Mouse (Mus musculus) liver, embryonic 11.5 days (tissue): Measurements from ENCODE around the gene Ech1. TPM values are rescaled to one million over a fixed set of nuclear protein-coding genes. Genes with fewer than 3 reads are reported as not detected.

Experiments used
- ATAC-seq: fragments of 200-750 bp; cut with Nextera tagmentation; replicated peaks from 2 replicates; pipeline ENCODE4 v1.8.0; 2017; ENCODE audit warnings: moderate number of reproducible peaks, mild to moderate bottlenecking, moderate TSS enrichment, moderate library complexity; ENCODE audit not compliant: low FRiP score
- DNase-seq: peaks from one replicate; pipeline ENCODE4 v3.0.0-alpha.2; 2017; ENCODE audit warnings: low spot score
- H3K27ac ChIP-seq: fragments of 300-500 bp; sonication (generic); 2 replicates; pipeline ENCODE4 v1.5.1; 2014; ENCODE audit warnings: mild to moderate bottlenecking, low read depth, low read length, control low read depth
- H3K27me3 ChIP-seq: fragments of 300-500 bp; sonication (generic); replicated peaks from 2 replicates; pipeline ENCODE4 v1.6.1; 2014; ENCODE audit warnings: low read length, mixed read lengths; ENCODE audit not compliant: control insufficient read depth, insufficient read depth
- H3K36me3 ChIP-seq: fragments of 300-500 bp; sonication (generic); 2 replicates; pipeline ENCODE4 v1.6.1; 2014; ENCODE audit warnings: mild to moderate bottlenecking, low read length, moderate library complexity, mixed read lengths; ENCODE audit not compliant: control insufficient read depth, insufficient read depth
- H3K4me1 ChIP-seq: fragments of 300-500 bp; sonication (generic); replicated peaks from 2 replicates; pipeline ENCODE4 v1.6.1; 2014; ENCODE audit warnings: low read length, mixed read lengths; ENCODE audit not compliant: control insufficient read depth, insufficient read depth
- H3K4me2 ChIP-seq: fragments of 300-500 bp; sonication (generic); 2 replicates; pipeline ENCODE4 v1.6.1; 2014; ENCODE audit warnings: mild to moderate bottlenecking, control low read depth, moderate library complexity
- H3K4me3 ChIP-seq: fragments of 300-500 bp; sonication (generic); 2 replicates; pipeline ENCODE4 v1.5.1; 2014; ENCODE audit warnings: low read depth, low read length, control low read depth
- H3K9ac ChIP-seq: fragments of 300-500 bp; sonication (generic); 2 replicates; pipeline ENCODE4 v1.6.1; 2014; ENCODE audit warnings: low read depth, low read length, control low read depth
- H3K9me3 ChIP-seq: fragments of 300-500 bp; sonication (generic); 2 replicates; pipeline ENCODE4 v1.6.1; 2016; ENCODE audit warnings: low read length, inconsistent platforms, mixed read lengths; ENCODE audit not compliant: control insufficient read depth
- WGBS: fragments of 180-500 bp; shearing (Covaris S2); extraction: QIAGEN DNeasy Blood & Tissue Kit; methylation state at CpG from one replicate; pipeline ENCODE4 v1.1.7; 2014; 5-methylcytosine and 5-hydroxymethylcytosine counted together
- polyA plus RNA-seq: library from polyadenylated mRNA; unstranded; fragments of >200 nt; fragmentation: Nextera tagmentation; extraction: Ambion mirVana; gene quantifications from 2 replicates; pipeline ENCODE4 v1.2.1, GENCODE M21; 2014

Gene Ech1
- polyA plus RNA-seq, 1 experiment from 2014 or later, result 107 TPM

DNA sequence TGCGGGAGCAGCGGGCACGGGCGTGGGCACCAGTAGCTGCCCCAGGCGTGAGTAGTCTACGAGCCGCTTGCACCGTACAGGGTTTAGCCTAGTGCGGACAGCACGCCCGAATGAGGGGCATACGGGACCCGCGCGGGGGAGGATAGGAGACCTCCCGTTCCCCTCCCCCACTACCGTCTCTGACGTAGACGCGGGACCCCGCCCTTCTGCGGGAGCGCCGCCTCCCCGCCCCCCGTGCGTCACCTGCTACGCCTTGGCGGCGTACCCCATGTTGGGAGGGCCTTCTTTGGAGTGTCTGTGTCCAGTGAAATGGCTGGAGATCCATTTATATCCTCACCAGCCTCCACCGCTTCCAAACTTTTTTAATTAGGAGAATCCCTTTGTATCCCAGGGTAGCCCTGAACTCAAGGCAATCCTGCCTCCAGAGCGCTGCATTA is 16.0 kb upstream of the Ech1 start:
- peak overlapping the region; percentile 94 for H3K9ac ChIP-seq
- ATAC-seq, result peak; percentile 72

DNA sequence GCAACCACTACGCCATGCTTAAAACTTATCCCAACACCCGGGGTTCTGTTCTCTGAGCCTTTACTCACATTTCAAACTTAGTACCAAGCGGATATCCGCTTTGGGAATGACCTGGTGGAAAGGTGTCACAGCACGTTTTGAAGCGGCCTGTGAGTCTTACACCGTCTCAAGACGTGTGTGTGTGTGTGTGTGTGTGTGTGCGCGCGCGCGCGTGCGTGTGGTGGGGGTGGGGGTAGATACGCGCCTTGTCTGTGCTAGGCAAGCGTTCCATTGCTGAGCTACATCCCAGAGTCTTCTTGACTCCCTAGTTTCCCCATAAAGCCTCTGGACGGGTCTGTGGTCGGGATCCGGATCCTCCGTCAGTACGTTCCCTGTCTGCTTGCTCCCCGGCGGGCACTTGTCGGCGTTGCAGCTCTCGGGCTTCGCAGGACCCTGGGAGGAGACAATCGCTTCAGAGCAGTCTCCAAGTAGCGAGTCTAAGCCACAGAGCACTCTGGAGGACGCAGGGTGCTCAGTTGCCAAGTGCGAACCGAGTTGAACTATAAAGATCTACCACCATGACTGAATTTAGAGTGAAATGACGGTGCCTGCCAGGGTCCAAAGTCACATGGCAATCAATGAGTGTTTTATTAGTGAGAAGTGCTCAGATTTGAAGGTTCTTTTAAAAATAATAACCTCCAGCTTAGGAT is 15.5 kb upstream of the Ech1 start:
- H3K4me2 ChIP-seq, result peak overlapping the region; percentile 100
- peak; percentile 86 for DNase-seq
- no peaks in the 10 kb centered on the region for H3K9me3 ChIP-seq
- WGBS, result under 1% methylated on average over 35 of the region's 35 CpGs
- peak; percentile 38 for ATAC-seq
- H3K36me3 ChIP-seq, result peaks cover 24% of the 10 kb centered on the region
- peak overlapping the region; percentile 83 for H3K4me3 ChIP-seq
- H3K27ac ChIP-seq, result peak overlapping the region; percentile 100
- peak overlapping the region; percentile 94 for H3K9ac ChIP-seq
- no peaks in the 10 kb centered on the region for H3K27me3 ChIP-seq
- peaks cover 38% of the 10 kb centered on the region for H3K4me1 ChIP-seq

More for the DNA sequence above, 16.0 kb upstream of the Ech1 start:
- Histone ChIP-seq H3K9me3 (no peaks in the 10 kb centered on the region), H3K4me3 (peak overlapping the region; percentile 83), H3K4me2 (peak overlapping the region; percentile 100), H3K27me3 (no peaks in the 10 kb centered on the region), H3K36me3 (peaks cover 18% of the 10 kb centered on the region), H3K27ac (peak overlapping the region; percentile 100), H3K4me1 (peaks cover 39% of the 10 kb centered on the region)
- under 1% methylated on average over 32 of the region's 32 CpGs for WGBS
- peak; percentile 91 for DNase-seq

DNA sequence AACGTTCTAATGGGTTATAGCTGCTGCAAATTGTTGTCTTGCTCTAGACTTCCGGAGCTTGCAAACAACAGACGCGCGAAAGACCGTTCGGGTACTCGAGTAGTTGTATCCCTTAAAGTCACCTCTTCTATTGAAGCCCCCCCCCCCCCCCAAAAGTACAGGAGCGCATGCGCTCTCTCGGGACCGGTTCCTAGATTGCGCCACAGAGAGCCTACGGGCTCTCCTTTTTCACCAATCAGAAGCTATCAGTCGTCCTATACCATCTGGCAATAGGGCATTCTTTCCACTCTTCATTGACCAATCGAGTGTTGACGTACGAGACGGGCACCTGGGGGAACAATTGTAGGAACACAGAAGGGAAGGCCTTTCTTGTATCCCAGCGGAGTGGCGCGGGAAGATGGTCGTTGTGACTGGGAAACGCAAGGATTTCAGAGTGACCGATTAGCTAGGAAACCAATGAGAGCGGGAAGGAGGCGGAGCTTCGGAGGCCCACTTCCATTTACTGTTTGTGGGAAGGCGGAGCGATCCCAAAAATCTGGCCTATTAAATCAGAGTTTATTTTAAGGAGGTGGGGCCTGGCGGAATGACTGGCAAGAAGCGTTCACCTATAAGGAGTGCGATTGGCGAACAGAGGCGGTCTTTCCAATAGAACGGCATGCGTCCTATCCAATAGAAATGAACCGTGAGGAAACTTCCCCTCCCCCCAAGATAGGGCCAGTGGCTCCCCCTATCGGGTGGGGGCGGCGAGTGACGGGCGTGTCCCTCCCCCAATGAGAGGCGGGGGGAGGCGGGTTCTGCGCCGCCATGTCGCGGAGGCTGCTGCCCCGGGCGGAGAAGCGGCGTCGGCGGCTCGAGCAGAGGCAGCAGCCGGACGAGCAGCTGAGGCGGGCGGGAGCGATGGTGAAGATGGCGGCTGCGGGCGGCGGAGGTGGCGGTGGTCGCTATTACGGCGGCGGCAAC is 14.6 kb upstream of the Ech1 start:
- peak overlapping the region; percentile 100 for H3K27ac ChIP-seq
- H3K27me3 ChIP-seq, result no peaks in the 10 kb centered on the region
- H3K9ac ChIP-seq, result peak overlapping the region; percentile 94
- ATAC-seq, result peak; percentile 84
- DNase-seq, result peak; percentile 99
- peaks cover 32% of the 10 kb centered on the region for H3K36me3 ChIP-seq
- peaks cover 35% of the 10 kb centered on the region for H3K4me1 ChIP-seq
- no peaks in the 10 kb centered on the region for H3K9me3 ChIP-seq
- WGBS, result under 1% methylated on average over 70 of the region's 70 CpGs
- H3K4me2 ChIP-seq, result peak overlapping the region; percentile 100
- H3K4me3 ChIP-seq, result peak overlapping the region; percentile 83

DNA sequence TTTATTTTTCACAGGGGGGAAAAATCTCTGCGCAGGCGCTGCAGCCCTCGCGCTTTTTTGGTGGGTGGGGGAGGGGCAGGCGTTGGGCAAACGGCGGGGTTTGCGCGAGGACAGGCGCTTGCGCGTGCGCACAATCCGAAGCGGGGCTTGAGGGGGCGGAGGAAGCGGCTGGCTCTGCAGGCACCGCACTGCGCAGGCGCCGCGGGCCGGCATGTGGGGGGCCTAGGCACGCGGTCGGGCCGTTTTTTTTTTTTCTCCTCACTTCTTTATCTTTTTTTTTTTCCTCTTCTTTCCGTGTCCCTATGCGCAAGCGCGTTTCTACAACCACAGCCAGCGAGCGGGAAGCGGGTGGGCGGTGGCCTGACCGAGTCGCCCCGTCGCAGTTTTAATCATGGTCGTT is 13.8 kb upstream of the Ech1 start:
- H3K9me3 ChIP-seq, result no peaks in the 10 kb centered on the region
- H3K4me1 ChIP-seq, result peaks cover 40% of the 10 kb centered on the region
- ATAC-seq (peak; percentile 48), DNase-seq (peak; percentile 94)
- peak overlapping the region; percentile 90 for H3K9ac ChIP-seq
- H3K27ac ChIP-seq, result peak overlapping the region; percentile 96
- H3K4me2 ChIP-seq, result peak overlapping the region; percentile 91
- H3K36me3 ChIP-seq, result peaks cover 41% of the 10 kb centered on the region
- no peaks in the 10 kb centered on the region for H3K27me3 ChIP-seq
- peak overlapping the region; percentile 83 for H3K4me3 ChIP-seq
- WGBS, result under 1% methylated on average over 40 of the region's 40 CpGs

DNA sequence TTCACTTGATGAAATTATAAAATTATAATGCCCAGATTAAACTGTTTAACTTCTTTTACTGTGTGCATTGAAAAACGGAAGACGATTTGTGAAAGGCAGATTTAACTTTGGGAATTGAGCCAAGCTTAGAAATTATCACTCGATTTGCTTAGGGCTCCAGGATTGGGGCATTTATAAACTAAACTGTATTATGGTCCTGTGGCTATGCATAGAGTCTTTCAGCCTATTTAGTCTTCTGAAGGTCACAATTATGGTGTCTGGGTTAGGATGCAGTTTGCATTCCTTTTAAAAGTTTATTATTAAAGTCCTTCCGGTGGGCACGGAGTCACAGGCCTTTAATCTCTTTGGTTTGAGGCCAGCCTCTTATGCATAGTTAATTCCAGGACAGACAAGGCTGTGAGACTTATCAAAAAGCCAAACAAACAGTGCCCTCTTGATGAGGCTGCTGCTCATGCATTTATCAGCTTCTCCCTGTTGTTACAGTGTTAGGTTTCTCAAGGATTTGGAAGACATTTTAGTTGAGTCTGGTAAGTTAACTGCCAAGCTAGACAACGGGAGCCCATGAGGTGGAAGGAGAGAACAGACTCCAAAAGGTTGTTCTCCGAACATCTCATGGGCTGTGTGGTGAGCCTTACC is 13.3 kb upstream of the Ech1 start:
- DNase-seq (no peak), ATAC-seq (no peak)
- H3K27ac ChIP-seq, result peak overlapping the region; percentile 96
- no peaks in the 10 kb centered on the region for H3K27me3 ChIP-seq
- H3K9me3 ChIP-seq, result no peaks in the 10 kb centered on the region
- peak overlapping the region; percentile 83 for H3K4me3 ChIP-seq
- H3K4me2 ChIP-seq, result peak overlapping the region; percentile 91
- H3K36me3 ChIP-seq, result peaks cover 46% of the 10 kb centered on the region
- H3K9ac ChIP-seq, result peak overlapping the region; percentile 90
- WGBS, result 7% methylated on average over 7 of the region's 7 CpGs
- H3K4me1 ChIP-seq, result peaks cover 42% of the 10 kb centered on the region

DNA sequence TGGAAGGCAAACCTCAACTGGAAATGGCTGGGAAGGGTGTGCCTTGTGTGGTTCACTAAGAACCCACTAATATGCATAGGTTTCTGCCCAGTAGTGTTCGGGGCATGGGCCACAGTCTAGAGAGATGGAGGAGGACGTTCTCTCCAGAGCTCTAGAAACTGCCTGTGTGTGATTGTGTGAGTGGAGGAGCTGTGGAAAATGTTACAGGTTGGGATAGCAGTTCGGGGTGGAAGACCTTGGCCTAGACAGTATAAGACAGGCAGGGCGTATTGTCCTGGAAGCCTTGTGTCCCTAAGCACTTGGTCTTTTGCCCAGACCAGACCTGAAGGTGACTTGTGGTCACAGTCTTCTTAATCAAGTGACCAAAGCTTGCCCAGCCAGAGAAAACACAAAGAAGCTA is 12.6 kb upstream of the Ech1 start:
- no peak for DNase-seq
- H3K27me3 ChIP-seq, result no peaks in the 10 kb centered on the region
- peaks cover 45% of the 10 kb centered on the region for H3K4me1 ChIP-seq
- H3K36me3 ChIP-seq, result peaks cover 53% of the 10 kb centered on the region
- no peak for ATAC-seq
- WGBS, result 68% methylated on average over 4 of the region's 4 CpGs
- H3K9ac ChIP-seq, result peak overlapping the region; percentile 90
- peak overlapping the region; percentile 91 for H3K4me2 ChIP-seq
- no peaks in the 10 kb centered on the region for H3K9me3 ChIP-seq
- H3K4me3 ChIP-seq, result peak overlapping the region; percentile 83
- peak overlapping the region; percentile 96 for H3K27ac ChIP-seq

DNA sequence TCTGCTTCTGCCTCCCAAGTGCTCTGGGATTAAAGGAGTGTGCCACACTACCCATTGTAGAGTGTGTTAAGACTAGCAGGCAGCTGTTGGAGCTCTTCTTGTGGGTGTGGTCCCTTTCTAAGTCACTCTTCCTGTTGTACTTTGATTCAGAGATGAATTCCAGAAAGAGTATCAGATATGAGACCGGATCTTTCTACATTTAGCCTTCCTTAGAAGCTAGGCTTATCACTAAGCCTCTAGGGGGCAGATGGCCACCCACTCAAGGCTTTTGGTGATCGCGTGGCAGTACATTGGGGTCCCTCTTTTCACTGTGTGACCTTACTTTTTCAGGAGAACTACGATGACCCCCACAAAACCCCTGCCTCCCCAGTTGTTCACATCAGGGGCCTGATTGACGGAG is 12.1 kb upstream of the Ech1 start:
- H3K4me3 ChIP-seq, result peak overlapping the region; percentile 83
- peak overlapping the region; percentile 91 for H3K4me2 ChIP-seq
- no peaks in the 10 kb centered on the region for H3K27me3 ChIP-seq
- ATAC-seq (no peak), DNase-seq (no peak)
- H3K27ac ChIP-seq, result 0 out of 2 replicates have a peak overlapping the region, but pooled peaks have one; percentile 17
- H3K9me3 ChIP-seq, result no peaks in the 10 kb centered on the region
- 70% methylated on average over 5 of the region's 5 CpGs for WGBS
- peaks cover 46% of the 10 kb centered on the region for H3K4me1 ChIP-seq
- H3K9ac ChIP-seq, result peak overlapping the region; percentile 90
- peaks cover 58% of the 10 kb centered on the region for H3K36me3 ChIP-seq

DNA sequence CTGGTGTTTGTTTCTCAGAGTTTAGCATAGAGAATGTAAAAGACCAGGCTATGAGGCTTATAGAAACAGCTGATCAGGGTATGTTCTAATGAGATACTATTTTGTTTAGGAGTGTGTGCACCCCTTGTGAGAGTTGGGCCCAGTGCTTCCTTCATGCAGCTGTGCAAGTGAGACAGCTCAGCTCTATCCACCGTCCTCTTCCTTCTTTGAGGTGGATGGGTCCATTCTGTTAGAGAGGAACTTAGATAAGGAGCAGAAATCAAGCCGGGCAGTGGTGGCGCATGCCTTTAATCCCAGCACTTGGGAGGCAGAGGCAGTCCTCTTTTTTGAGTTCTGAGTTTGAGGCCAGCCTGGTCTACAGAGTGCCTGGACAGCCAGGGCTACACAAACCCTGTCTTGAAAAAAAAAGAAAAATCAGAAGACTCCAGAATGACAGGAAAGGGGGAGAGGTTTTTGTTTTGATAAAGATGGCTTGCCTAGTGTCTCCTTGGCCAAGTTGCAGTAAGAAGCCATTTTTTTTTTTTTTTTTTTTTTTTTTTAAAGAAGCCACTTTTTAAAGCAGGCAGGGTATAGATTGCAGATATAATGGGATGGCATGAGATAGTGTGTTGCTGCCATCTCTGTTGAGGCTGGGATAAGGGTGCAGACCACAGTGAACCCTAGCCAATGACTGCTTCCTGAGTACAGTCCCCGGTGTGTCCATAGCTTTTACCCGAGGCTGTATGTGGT is 10.5 kb upstream of the Ech1 start:
- 67% methylated on average over 5 of the region's 5 CpGs for WGBS
- ATAC-seq (no peak), DNase-seq (no peak)
- Histone ChIP-seq H3K9me3 (no peaks in the 10 kb centered on the region), H3K36me3 (peaks cover 69% of the 10 kb centered on the region), H3K27ac (no peak overlapping the region), H3K4me2 (no peak overlapping the region), H3K4me1 (peaks cover 48% of the 10 kb centered on the region), H3K4me3 (no peak overlapping the region), H3K9ac (no peak overlapping the region), H3K27me3 (no peaks in the 10 kb centered on the region)
